Mouse (Mus musculus): Measurements from ENCODE around the gene Egfl8. TPM values are rescaled to one million over a fixed set of nuclear protein-coding genes. Genes with fewer than 3 reads are reported as not detected.

The Egfl8 gene
- polyA plus RNA-seq, 2 experiments = 0.10 to 0.39 TPM

GRCm38 (mm10) chr17:34629221-34629751 is 13.5 kb upstream of the Egfl8 start, which contains the start of gene Prrt1:
Gene Prrt1, plus strand, starts transcription at chr17:34629533.
- Histone ChIP-seq H3K27ac (no peak within 1 kb of the TSS), H3K27me3 (ENCODE audit: control insufficient read depth, insufficient read depth, low read length) (peaks cover 51% of the 10 kb centered on the region), H3K9ac (replicated peaks) (no peak within 1 kb of the TSS), H3K9me3 (ENCODE audit: control insufficient read depth, low read length) (no peaks in the 10 kb centered on the region), H3K36me3 (replicated peaks; ENCODE audit: control insufficient read depth, insufficient read depth, low read depth) (no peaks in the 10 kb centered on the region), H3K4me2 (ENCODE audit: low read depth) (peak within 1 kb of the TSS; percentile 88; the same call in 1 of the 2 replicates), H3K4me1 (replicated peaks; ENCODE audit: control insufficient read depth in 2 of 2, insufficient read depth in 2 of 2, low read length in 1 of 2) (peaks cover 4 to 5% of the 10 kb centered on the region in 2 experiments; a peak in 3 of 4 replicates), H3K4me3 (ENCODE audit: insufficient read depth in 1 of 2, low read depth in 2 of 2, low read length in 2 of 2) (peak within 1 kb of the TSS in 1 of 2 experiments; percentile 74; a peak in 1 of 4 replicates)
- ATAC-seq (ENCODE audit: insufficient read depth) (no peak), DNase-seq (ENCODE audit: low read depth in 3 of 3, low spot score in 3 of 3) (no peak)
- no peak for TF ChIP-seq EP300 (IDR thresholded peaks at IDR 0.05; ENCODE audit: low read depth)
- TF ChIP-seq CTCF (IDR thresholded peaks at IDR 0.05; ENCODE audit: low read depth) = no peak
- 9% methylated on average over 16 of the region's 16 CpGs for WGBS (ENCODE audit: insufficient replicate concordance)

GRCm38 (mm10) chr17:34628644-34628967 is 12.8 kb upstream of the Egfl8 start:
- H3K4me2 ChIP-seq (ENCODE audit: low read depth) = peak overlapping the region; percentile 88; the same call in 1 of the 2 replicates
- peaks cover 51% of the 10 kb centered on the region for H3K27me3 ChIP-seq (ENCODE audit: control insufficient read depth, insufficient read depth, low read length)
- H3K36me3 ChIP-seq (replicated peaks; ENCODE audit: control insufficient read depth, insufficient read depth, low read depth) = no peaks in the 10 kb centered on the region
- ATAC-seq (ENCODE audit: insufficient read depth) (no peak), DNase-seq (ENCODE audit: low read depth in 3 of 3, low spot score in 3 of 3) (no peak)
- no peak overlapping the region for H3K27ac ChIP-seq
- no peak overlapping the region for H3K9ac ChIP-seq (replicated peaks)
- 46% methylated on average over 5 of the region's 5 CpGs for WGBS (ENCODE audit: insufficient replicate concordance)
- peaks cover 4 to 5% of the 10 kb centered on the region in 2 experiments; a peak in 3 of 4 replicates for H3K4me1 ChIP-seq (replicated peaks; ENCODE audit: control insufficient read depth in 2 of 2, insufficient read depth in 2 of 2, low read length in 1 of 2)
- no peak for TF ChIP-seq CTCF (IDR thresholded peaks at IDR 0.05; ENCODE audit: low read depth)
- TF ChIP-seq EP300 (IDR thresholded peaks at IDR 0.05; ENCODE audit: low read depth) = no peak
- H3K4me3 ChIP-seq (ENCODE audit: insufficient read depth in 1 of 2, low read depth in 2 of 2, low read length in 2 of 2) = no peak overlapping the region
- no peaks in the 10 kb centered on the region for H3K9me3 ChIP-seq (ENCODE audit: control insufficient read depth, low read length)

GRCm38 (mm10) chr17:34627943-34628643 is 12.3 kb upstream of the Egfl8 start, which contains the start of gene Ppt2:
Gene Ppt2, minus strand, starts transcription at chr17:34628510.
- H3K9ac ChIP-seq (replicated peaks) = peak within 1 kb of the TSS; percentile 68
- WGBS (ENCODE audit: insufficient replicate concordance) = 9% methylated on average over 29 of the region's 29 CpGs

GRCm38 (mm10) chr17:34627093-34627942 is 11.5 kb upstream of the Egfl8 start:
- Histone ChIP-seq H3K27ac (peak overlapping the region; percentile 23; the same call in 1 of the 2 replicates), H3K4me2 (ENCODE audit: low read depth) (peak overlapping the region; percentile 88), H3K4me1 (replicated peaks; ENCODE audit: control insufficient read depth in 2 of 2, insufficient read depth in 2 of 2, low read length in 1 of 2) (peaks cover 8% of the 10 kb centered on the region in 2 experiments; a peak in 3 of 4 replicates), H3K4me3 (ENCODE audit: insufficient read depth in 1 of 2, low read depth in 2 of 2, low read length in 2 of 2) (peak overlapping the region; percentile 74 to 84), H3K9me3 (ENCODE audit: control insufficient read depth, low read length) (no peaks in the 10 kb centered on the region), H3K27me3 (ENCODE audit: control insufficient read depth, insufficient read depth, low read length) (peaks cover 44% of the 10 kb centered on the region), H3K36me3 (replicated peaks; ENCODE audit: control insufficient read depth, insufficient read depth, low read depth) (no peaks in the 10 kb centered on the region), H3K9ac (replicated peaks) (peak overlapping the region; percentile 68)
- DNase-seq (ENCODE audit: low read depth in 3 of 3, low spot score in 3 of 3) (peak in 1 of 3 experiments; percentile 54), ATAC-seq (ENCODE audit: insufficient read depth) (peak; percentile 70)
- WGBS (ENCODE audit: insufficient replicate concordance) = under 1% methylated on average over 44 of the region's 45 CpGs
- TF ChIP-seq EP300 (IDR thresholded peaks at IDR 0.05; ENCODE audit: low read depth) (no peak), CTCF (IDR thresholded peaks at IDR 0.05; ENCODE audit: low read depth) (no peak)

More at GRCm38 (mm10) chr17:34627943-34628643, 12.3 kb upstream of the Egfl8 start, which contains the start of gene Ppt2:
- Histone ChIP-seq H3K9me3 (ENCODE audit: control insufficient read depth, low read length) (no peaks in the 10 kb centered on the region), H3K36me3 (replicated peaks; ENCODE audit: control insufficient read depth, insufficient read depth, low read depth) (no peaks in the 10 kb centered on the region), H3K27me3 (ENCODE audit: control insufficient read depth, insufficient read depth, low read length) (peaks cover 51% of the 10 kb centered on the region), H3K4me1 (replicated peaks; ENCODE audit: control insufficient read depth in 2 of 2, insufficient read depth in 2 of 2, low read length in 1 of 2) (peaks cover 4 to 5% of the 10 kb centered on the region in 2 experiments; a peak in 3 of 4 replicates), H3K27ac (no peak within 1 kb of the TSS; the same call in 1 of the 2 replicates), H3K4me2 (ENCODE audit: low read depth) (peak within 1 kb of the TSS; percentile 88), H3K4me3 (ENCODE audit: insufficient read depth in 1 of 2, low read depth in 2 of 2, low read length in 2 of 2) (peak within 1 kb of the TSS; percentile 74 to 84)
- TF ChIP-seq EP300 (IDR thresholded peaks at IDR 0.05; ENCODE audit: low read depth) (no peak), CTCF (IDR thresholded peaks at IDR 0.05; ENCODE audit: low read depth) (no peak)
- peak; percentile 6; the same call in 1 of the 2 replicates for ATAC-seq (ENCODE audit: insufficient read depth)
- DNase-seq (ENCODE audit: low read depth in 3 of 3, low spot score in 3 of 3) = no peak

Measured in liver, embryonic 14.5 days (tissue).